Mouse (Mus musculus) testis, postnatal 10 days (tissue): ENCODE data around the gene Kif21b.

ENCODE experiments used
- DNase-seq: peaks from one replicate; pipeline ENCODE4 v3.0.0; 2021; ENCODE audit warnings: low spot score

The Kif21b gene

GRCm38 (mm10) chr1:136159830-136160229 lies 28.6 kb downstream of the Kif21b start:
- DNase-seq, result no peak

- DNase-seq, result no peak
Observed at GRCm38 (mm10) chr1:136160297-136160696, 29.1 kb downstream of the Kif21b start.

- DNase-seq, result no peak
Observed at GRCm38 (mm10) chr1:136160930-136161329, 29.7 kb downstream of the Kif21b start.

- DNase-seq, result no peak
Observed at GRCm38 (mm10) chr1:136161333-136161921, 30.2 kb downstream of the Kif21b start.

GRCm38 (mm10) chr1:136165436-136165835 lies 34.2 kb downstream of the Kif21b start:
- DNase-seq, result no peak

- DNase-seq, result no peak
Observed at GRCm38 (mm10) chr1:136167657-136168056, 36.5 kb downstream of the Kif21b start.

GRCm38 (mm10) chr1:136170109-136170508 lies 38.9 kb downstream of the Kif21b start:
- DNase-seq, result peak; percentile 79

GRCm38 (mm10) chr1:136172696-136173095 lies 41.5 kb downstream of the Kif21b start:
- DNase-seq, result no peak

GRCm38 (mm10) chr1:136174101-136174606 lies 43.0 kb downstream of the Kif21b start:
- no peak for DNase-seq

GRCm38 (mm10) chr1:136175183-136175582 lies 44.0 kb downstream of the Kif21b start:
- no peak for DNase-seq

GRCm38 (mm10) chr1:136177085-136177484 lies 45.9 kb downstream of the Kif21b start:
- no peak for DNase-seq

GRCm38 (mm10) chr1:136178741-136179140 lies 47.6 kb downstream of the Kif21b start:
- DNase-seq, result no peak

- DNase-seq, result no peak
Observed at GRCm38 (mm10) chr1:136179511-136180001, 48.4 kb downstream of the Kif21b start.

GRCm38 (mm10) chr1:136190033-136190432 lies 58.8 kb downstream of the Kif21b start:
- DNase-seq, result no peak

- DNase-seq, result no peak
Observed at GRCm38 (mm10) chr1:136212803-136213202, 81.6 kb downstream of the Kif21b start, which contains the start of gene Mroh3. TSS of gene Mroh3 (minus strand) at chr1:136212828.

GRCm38 (mm10) chr1:136214304-136214703 lies 83.1 kb downstream of the Kif21b start:
- no peak for DNase-seq

GRCm38 (mm10) chr1:136220037-136220871 lies 89.1 kb downstream of the Kif21b start:
- no peak for DNase-seq

- DNase-seq, result no peak
Observed at GRCm38 (mm10) chr1:136222386-136222785, 91.2 kb downstream of the Kif21b start.

- no peak for DNase-seq
Observed at GRCm38 (mm10) chr1:136223758-136224342, 92.7 kb downstream of the Kif21b start.

GRCm38 (mm10) chr1:136225846-136226245 lies 94.7 kb downstream of the Kif21b start:
- no peak for DNase-seq

GRCm38 (mm10) chr1:136226626-136227025 lies 95.4 kb downstream of the Kif21b start:
- no peak for DNase-seq
